Mouse (Mus musculus): ENCODE data around the gene Btbd35f13.
"Not testable (repeated sequence)": the region's sequence is repeated elsewhere in the genome, so short reads cannot be mapped to it uniquely, and the experiment has no call there.

Btbd35f13 gene

GRCm38 (mm10) chrX:33656872-33657271, at the start of gene Btbd35f13:
Gene Btbd35f13, plus strand, starts transcription at chrX:33657172.
- DNase-seq (ENCODE audit: low read depth in 1 of 2, low spot score in 2 of 2), result not testable (repeated sequence)

- DNase-seq (ENCODE audit: low read depth in 1 of 2, low spot score in 2 of 2), result not testable (repeated sequence)
These were observed 45.3 kb downstream of the Btbd35f13 start, which contains the start of gene Btbd35f14 for GRCm38 (mm10) chrX:33702249-33702648. Gene Btbd35f14, minus strand, starts transcription at chrX:33702349.
